Mouse (Mus musculus): Measurements from ENCODE around the gene Olfr594. TPM values are rescaled to one million over a fixed set of nuclear protein-coding genes. Genes with fewer than 3 reads are reported as not detected.
"Not testable (repeated sequence)": the region's sequence is repeated elsewhere in the genome, so short reads cannot be mapped to it uniquely, and the experiment has no call there.

Olfr594 gene
- total RNA-seq (2021) = not detected

DNA sequence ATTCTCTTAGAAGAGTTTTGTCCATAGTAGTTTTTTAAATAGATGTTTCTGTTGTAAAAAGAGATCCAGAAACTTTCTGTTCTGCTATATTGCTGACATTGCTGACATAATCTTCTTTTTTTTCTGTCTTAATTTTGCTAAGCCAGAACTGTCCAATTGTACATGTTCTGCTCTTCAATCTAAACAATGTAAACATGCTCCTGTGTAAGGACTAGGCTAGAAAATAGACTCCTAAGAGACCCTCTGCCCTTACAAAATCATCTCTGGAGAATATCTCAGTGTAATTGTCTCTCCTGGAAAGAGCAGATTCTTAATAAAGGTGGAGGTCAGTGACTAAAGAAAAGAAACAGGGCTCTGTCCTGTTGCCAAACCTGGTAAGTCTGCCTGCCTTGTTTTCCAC is at the start of gene Olfr594:
Gene Olfr594 (plus strand): TSS at position 301 of the 400 bp plus-strand sequence.
- DNase-seq = no peak

DNA sequence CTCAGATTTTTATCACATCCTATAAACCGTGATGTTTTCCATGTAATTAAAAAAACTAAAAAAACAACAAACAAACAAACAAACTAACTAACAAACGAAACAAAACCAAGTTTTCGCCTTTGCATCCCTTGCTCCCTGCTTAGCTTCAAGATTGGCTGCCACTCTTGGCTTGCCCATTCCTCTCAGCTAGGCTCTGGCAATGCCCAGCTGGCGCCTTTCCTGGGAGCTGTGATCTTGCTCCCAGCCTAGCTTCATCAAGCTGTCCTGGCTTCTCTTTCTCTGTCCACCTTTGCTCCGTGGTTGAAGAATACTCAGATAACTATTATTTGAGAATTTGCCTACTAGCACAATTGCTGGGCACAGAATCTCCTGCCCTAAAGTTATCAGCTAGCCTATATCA is 47.1 kb upstream of the Olfr594 start:
- no peak for DNase-seq

DNA sequence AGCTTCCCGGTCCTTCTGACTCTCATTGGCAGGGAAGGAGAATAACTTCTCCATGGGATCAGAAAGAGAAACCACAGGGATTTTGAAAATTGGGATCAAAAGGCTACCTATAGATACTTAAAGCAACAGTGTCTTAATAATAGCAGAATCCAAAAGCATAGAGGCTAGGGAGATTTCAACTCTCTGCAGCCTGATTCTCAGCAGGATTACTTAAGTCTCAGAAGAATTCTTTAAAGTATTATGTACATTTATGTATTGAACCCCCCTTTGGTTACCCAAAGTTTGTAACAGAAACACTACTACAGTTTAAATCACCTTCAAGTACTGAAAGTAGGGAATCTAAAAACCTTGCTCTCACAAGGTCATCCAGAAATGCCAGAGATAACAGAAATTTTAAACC is 38.6 kb upstream of the Olfr594 start, which contains the start of gene Olfr591:
Gene Olfr591 (minus strand): TSS at position 101 of the 400 bp plus-strand sequence.
- DNase-seq = no peak

DNA sequence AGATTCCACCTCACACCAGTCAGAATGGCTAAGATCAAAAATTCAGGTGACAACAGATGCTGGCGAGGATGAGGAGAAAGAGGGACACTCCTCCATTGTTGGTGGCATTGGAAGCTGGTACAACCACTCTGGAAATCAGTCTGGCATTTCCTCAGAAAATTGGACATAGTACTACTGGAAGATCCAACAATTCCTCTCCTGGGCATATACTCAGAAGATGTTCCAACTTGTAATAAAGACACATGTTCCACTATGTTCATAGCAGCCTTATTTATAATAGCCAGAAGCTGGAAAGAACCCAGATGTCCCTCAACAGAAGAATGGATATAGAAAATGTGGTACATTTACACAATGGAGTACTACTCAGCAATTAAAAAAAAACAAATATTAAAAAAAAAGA is 32.3 kb upstream of the Olfr594 start, which contains the start of gene Olfr592:
Gene Olfr592 (plus strand): TSS at position 301 of the 400 bp plus-strand sequence.
- DNase-seq = not testable (repeated sequence)

DNA sequence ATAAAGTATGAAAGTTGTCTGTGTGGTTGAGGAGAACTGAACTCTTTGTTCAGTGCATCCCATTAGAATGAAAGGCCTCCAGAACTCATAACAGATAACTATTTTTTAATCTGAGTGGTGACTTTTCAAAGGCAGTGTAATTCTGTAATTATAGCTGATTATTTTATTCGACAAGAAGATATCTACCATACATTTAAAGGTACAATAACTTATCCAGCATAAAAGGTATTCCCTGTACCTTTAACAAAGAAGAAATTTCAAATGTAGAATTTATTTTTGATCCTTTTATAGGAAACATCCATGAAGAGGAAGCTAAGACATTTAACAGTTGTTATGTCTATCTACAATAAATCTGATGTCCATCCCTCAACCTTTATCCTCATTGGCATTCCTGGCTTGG is 5.2 kb upstream of the Olfr594 start, which contains the start of gene Olfr593:
Gene Olfr593 (plus strand): TSS at position 301 of the 400 bp plus-strand sequence.
- no peak for DNase-seq

DNA sequence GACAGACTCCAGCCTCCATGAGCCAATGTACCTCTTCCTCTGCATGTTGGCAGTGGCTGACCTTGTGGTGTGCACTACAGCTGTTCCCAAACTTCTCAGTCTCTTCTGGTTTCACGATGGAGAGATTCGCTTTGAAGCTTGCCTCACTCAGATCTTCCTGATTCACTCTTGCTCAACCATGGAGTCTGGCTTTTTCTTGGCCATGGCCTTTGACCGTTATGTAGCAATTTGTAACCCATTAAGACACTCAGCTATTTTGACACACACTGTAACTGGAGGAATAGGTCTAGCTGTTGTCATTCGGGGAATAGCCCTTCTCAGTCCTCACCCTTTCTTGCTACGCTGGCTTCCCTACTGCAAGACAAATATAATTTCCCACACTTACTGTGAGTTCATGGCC is 4.7 kb upstream of the Olfr594 start:
- not testable (repeated sequence) for DNase-seq

DNA sequence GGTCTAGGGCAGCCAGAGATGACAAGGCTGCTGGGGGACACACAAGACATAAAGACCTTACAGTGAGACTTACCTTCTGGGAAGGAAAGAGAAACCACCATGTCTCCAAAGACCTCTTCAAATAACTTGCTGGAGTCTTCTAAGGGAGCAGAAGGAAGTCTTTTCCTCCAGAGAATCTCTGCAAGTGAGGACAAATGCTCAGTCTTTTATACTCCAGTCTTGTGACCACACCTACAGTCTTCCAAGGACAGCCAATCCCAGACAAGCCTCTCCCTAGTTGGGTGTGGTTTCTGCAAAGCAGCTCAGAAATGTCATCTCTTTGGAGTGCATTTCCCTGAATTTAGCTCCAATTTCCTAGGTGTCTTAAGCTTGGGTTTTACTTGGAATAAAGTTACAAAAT is 35.6 kb downstream of the Olfr594 start, which contains the start of gene Usp17ld:
Gene Usp17ld (minus strand): TSS at position 101 of the 400 bp plus-strand sequence.
- DNase-seq = not testable (repeated sequence)

Small RNAs within 50 kb of the gene (microRNA-seq; reads per million reads assigned to microRNA genes)
- 0 reads per million in 2 experiments for gene Gm23550
- 0 reads per million in 2 experiments for gene Gm25171

Other genes starting within 250 kb of the Olfr594 start
- gene Olfr577, start 241.1 kb upstream of the Olfr594 start, total RNA-seq (2021) = not detected
- gene Olfr578, start 227.7 kb upstream of the Olfr594 start, total RNA-seq (2021) = not detected
- gene Olfr582, start 179.0 kb upstream of the Olfr594 start, total RNA-seq (2021) = not detected
- gene Olfr583, start 165.7 kb upstream of the Olfr594 start, total RNA-seq (2021) = not detected
- gene Olfr584, start 135.1 kb upstream of the Olfr594 start, total RNA-seq (2021) = not detected
- not detected for gene Olfr585, start 119.3 kb upstream of the Olfr594 start, total RNA-seq (2021)
- not detected for gene Olfr586, start 91.4 kb upstream of the Olfr594 start, total RNA-seq (2021)
- not detected for gene Olfr588-ps1, start 76.1 kb upstream of the Olfr594 start, total RNA-seq (2021)
- gene Olfr589, start 60.6 kb upstream of the Olfr594 start, total RNA-seq (2021) = not detected
- not detected for gene Olfr591, start 38.7 kb upstream of the Olfr594 start, total RNA-seq (2021)
- gene Olfr592, start 32.2 kb upstream of the Olfr594 start, total RNA-seq (2021) = not detected
- not detected for gene Olfr593, start 5.1 kb upstream of the Olfr594 start, total RNA-seq (2021)
- not detected for gene Usp17ld, start 35.5 kb downstream of the Olfr594 start, total RNA-seq (2021)
- gene Olfr596, start 88.7 kb downstream of the Olfr594 start, total RNA-seq (2021) = not detected
- gene Olfr597, start 99.3 kb downstream of the Olfr594 start, total RNA-seq (2021) = not detected
- not detected for gene Olfr598, start 106.6 kb downstream of the Olfr594 start, total RNA-seq (2021)
- gene Olfr599, start 118.9 kb downstream of the Olfr594 start, total RNA-seq (2021) = not detected
- not detected for gene Olfr600, start 132.7 kb downstream of the Olfr594 start, total RNA-seq (2021)
- not detected for gene Olfr601, start 145.7 kb downstream of the Olfr594 start, total RNA-seq (2021)
- not detected for gene Olfr603, start 169.2 kb downstream of the Olfr594 start, total RNA-seq (2021)
- under 1 TPM in 1 of 2 experiments, not detected in 1; 0.21 TPM for gene Usp17lc, start 198.1 kb downstream of the Olfr594 start, total RNA-seq (2021)
- not detected for gene Olfr605, start 228.4 kb downstream of the Olfr594 start, total RNA-seq (2021)
- not detected for gene Olfr606, start 232.1 kb downstream of the Olfr594 start, total RNA-seq (2021)
- gene Olfr607, start 247.2 kb downstream of the Olfr594 start, total RNA-seq (2021) = not detected